In the genomic region with DNA sequence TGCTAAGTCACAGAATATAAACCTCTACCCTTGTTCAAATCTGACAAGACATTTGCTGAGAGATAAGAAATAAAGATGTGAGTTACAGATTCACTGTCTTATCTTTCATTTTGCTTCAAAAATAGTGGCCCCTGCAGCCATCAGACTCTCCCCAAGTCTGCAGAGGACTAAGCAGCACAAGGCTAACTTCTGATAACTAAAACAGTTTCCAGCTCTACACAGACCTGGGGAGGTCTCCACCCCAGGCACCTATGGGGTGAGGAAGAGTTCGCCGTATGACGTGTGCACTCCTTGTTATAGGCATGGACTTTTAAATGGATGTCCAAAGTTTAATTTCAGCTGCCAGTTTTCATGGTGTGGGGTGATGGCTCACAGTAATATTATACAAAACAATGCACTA, we compare ENCODE assay signal across 31 mouse cellular contexts. TPM values are rescaled to one million over a fixed set of nuclear protein-coding genes. Genes with fewer than 3 reads are reported as not detected.
"Had no signal": no experiment of that assay in that cellular context is flagged by ENCODE, and none has a peak within 500 bp of the region (broad histone marks: within the 10 kb centered on the region; RNA-seq: fewer than 3 reads in every experiment).

No protein-coding gene starts in this region.

- H3K9me3 ChIP-seq: embryonic facial prominence, embryonic 10.5 days; embryonic facial prominence, embryonic 12.5 days; embryonic facial prominence, embryonic 13.5 days; embryonic facial prominence, embryonic 15.5 days; forebrain, embryonic 10.5 days; forebrain, embryonic 12.5 days; forebrain, embryonic 13.5 days; forebrain, embryonic 15.5 days had no signal

- H3K4me1 ChIP-seq: embryonic facial prominence, embryonic 10.5 days; embryonic facial prominence, embryonic 12.5 days; embryonic facial prominence, embryonic 13.5 days; embryonic facial prominence, embryonic 15.5 days; forebrain, embryonic 12.5 days; forebrain, embryonic 13.5 days; forebrain, embryonic 15.5 days had no signal

- DNase-seq: cerebellum, adult 2 months; cerebellum, adult 8-10 months; cerebellum, adult 9-10 months; cerebellum, adult 9-11 months; cerebellum, postnatal 10 days; cerebellum, postnatal 14 days; cerebellum, postnatal 25 days; cerebellum, postnatal 36 days; embryo, embryonic 11 days; forebrain, postnatal 0 days; gastrocnemius, adult 2 months; gastrocnemius, postnatal 10 days; gastrocnemius, postnatal 14 days; gastrocnemius, postnatal 25 days; gastrocnemius, postnatal 36 days; heart, adult 11 months; heart, adult 18-20 months; heart, adult 2 months had no signal

- H3K4me2 ChIP-seq: embryonic facial prominence, embryonic 12.5 days; embryonic facial prominence, embryonic 13.5 days; embryonic facial prominence, embryonic 15.5 days; forebrain, embryonic 12.5 days; forebrain, embryonic 13.5 days; forebrain, embryonic 15.5 days had no signal

- H3K27me3 ChIP-seq: embryonic facial prominence, embryonic 12.5 days; embryonic facial prominence, embryonic 13.5 days; embryonic facial prominence, embryonic 15.5 days; forebrain, embryonic 12.5 days; forebrain, embryonic 13.5 days; forebrain, embryonic 15.5 days had no signal

- ATAC-seq: forebrain, embryonic 13.5 days; forebrain, embryonic 14.5 days; forebrain, embryonic 15.5 days; forebrain, embryonic 16.5 days; forebrain, postnatal 0 days had no signal

- H3K4me3 ChIP-seq: embryonic facial prominence, embryonic 10.5 days; embryonic facial prominence, embryonic 12.5 days; embryonic facial prominence, embryonic 13.5 days; embryonic facial prominence, embryonic 15.5 days; erythroblast, embryonic 14.5 days; forebrain, embryonic 10.5 days; forebrain, embryonic 12.5 days; forebrain, embryonic 13.5 days; forebrain, embryonic 15.5 days; gastrocnemius, adult 2 months; heart, adult 2 months had no signal

- H3K36me3 ChIP-seq: embryonic facial prominence, embryonic 10.5 days; embryonic facial prominence, embryonic 12.5 days; embryonic facial prominence, embryonic 13.5 days; embryonic facial prominence, embryonic 15.5 days; forebrain, embryonic 10.5 days; forebrain, embryonic 12.5 days; forebrain, embryonic 15.5 days had no signal

- H3K9ac ChIP-seq: embryonic facial prominence, embryonic 12.5 days; embryonic facial prominence, embryonic 13.5 days; embryonic facial prominence, embryonic 15.5 days; forebrain, embryonic 12.5 days; forebrain, embryonic 13.5 days; forebrain, embryonic 15.5 days; forebrain, postnatal 0 days had no signal

- H3K27ac ChIP-seq: embryonic facial prominence, embryonic 10.5 days; embryonic facial prominence, embryonic 12.5 days; embryonic facial prominence, embryonic 13.5 days; embryonic facial prominence, embryonic 15.5 days; forebrain, embryonic 10.5 days; forebrain, embryonic 12.5 days; forebrain, embryonic 13.5 days; forebrain, embryonic 15.5 days; gastrocnemius, adult 2 months; heart, adult 2 months had no signal

RNA-seq across cellular contexts. Expression of a gene that starts 10.1 kb away (rescaled TPM):
- polyA plus RNA-seq: embryonic facial prominence, embryonic 10.5 days; embryonic facial prominence, embryonic 11.5 days; embryonic facial prominence, embryonic 12.5 days; embryonic facial prominence, embryonic 13.5 days; embryonic facial prominence, embryonic 15.5 days; erythroblast, embryonic 14.5 days; forebrain, embryonic 10.5 days; forebrain, embryonic 11.5 days; forebrain, embryonic 12.5 days; forebrain, embryonic 13.5 days; forebrain, embryonic 14.5 days; forebrain, embryonic 15.5 days; forebrain, embryonic 16.5 days; forebrain, postnatal 0 days had no signal
